Mouse (Mus musculus) midbrain, embryonic 16.5 days (tissue): ENCODE measurements at regions not wholly inside any gene's neighbourhood (a gene's known extent, or its start where the extent isn't known, plus 50 kb on each side); places are given as distances from the start of the nearest gene placed in this dataset.

ENCODE experiments used
- ATAC-seq: fragments of 200-750 bp; cut with Nextera tagmentation; 2 replicates; pipeline ENCODE4 v1.8.0; 2017; ENCODE audit warnings: moderate TSS enrichment
- H3K27ac ChIP-seq: fragments of 300-500 bp; sonication (generic); 2 replicates; pipeline ENCODE4 v1.5.1; 2014; ENCODE audit warnings: mild to moderate bottlenecking, low read length, mixed read lengths
- H3K27me3 ChIP-seq: fragments of 300-500 bp; sonication (generic); 2 replicates; pipeline ENCODE4 v1.6.1; 2014; ENCODE audit warnings: low read depth, low read length, mixed read lengths; ENCODE audit not compliant: control insufficient read depth, insufficient read depth
- H3K36me3 ChIP-seq: fragments of 300-500 bp; sonication (generic); 2 replicates; pipeline ENCODE4 v1.6.1; 2014; ENCODE audit warnings: mild to moderate bottlenecking, low read length, moderate library complexity, mixed read lengths; ENCODE audit not compliant: control insufficient read depth, insufficient read depth
- H3K4me1 ChIP-seq: fragments of 300-500 bp; sonication (generic); 2 replicates; pipeline ENCODE4 v1.6.1; 2014; ENCODE audit warnings: mild to moderate bottlenecking, low read length, mixed read lengths; ENCODE audit not compliant: control insufficient read depth, insufficient read depth
- H3K4me2 ChIP-seq: fragments of 300-500 bp; sonication (generic); 2 replicates; pipeline ENCODE4 v1.6.1; 2014; ENCODE audit warnings: mild to moderate bottlenecking, low read length, mixed read lengths
- H3K4me3 ChIP-seq: fragments of 300-500 bp; sonication (generic); 2 replicates; pipeline ENCODE4 v1.5.1; 2014; ENCODE audit warnings: low read depth, mild to moderate bottlenecking, low read length, moderate library complexity, mixed read lengths
- H3K9ac ChIP-seq: fragments of 300-500 bp; sonication (generic); 2 replicates; pipeline ENCODE4 v1.6.1; 2014; ENCODE audit warnings: low read depth, low read length, mixed read lengths
- H3K9me3 ChIP-seq: fragments of 300-500 bp; sonication (generic); replicated peaks from 2 replicates; pipeline ENCODE4 v1.6.1; 2014; ENCODE audit warnings: mild to moderate bottlenecking, low read length, mixed read lengths; ENCODE audit not compliant: control insufficient read depth, poor library complexity, severe bottlenecking
- WGBS: fragments of 180-500 bp; shearing (Covaris S2); extraction: QIAGEN DNeasy Blood & Tissue Kit; methylation state at CpG from one replicate; pipeline ENCODE4 v1.1.7; 2014; 5-methylcytosine and 5-hydroxymethylcytosine counted together

GRCm38 (mm10) chr7:115270803-115271202, 527.3 kb downstream of the Insc start:
- 22% methylated on average over 2 of the region's 2 CpGs for WGBS
- no peak overlapping the region for H3K4me3 ChIP-seq
- H3K9ac ChIP-seq: no peak overlapping the region
- no peaks in the 10 kb centered on the region for H3K4me1 ChIP-seq
- no peaks in the 10 kb centered on the region for H3K9me3 ChIP-seq
- no peak for ATAC-seq
- no peaks in the 10 kb centered on the region for H3K36me3 ChIP-seq
- no peaks in the 10 kb centered on the region for H3K27me3 ChIP-seq
- H3K27ac ChIP-seq: no peak overlapping the region
- no peak overlapping the region for H3K4me2 ChIP-seq

GRCm38 (mm10) chr7:115274836-115275235, 531.3 kb downstream of the Insc start:
- 44% methylated on average over 3 of the region's 3 CpGs for WGBS
- H3K4me2 ChIP-seq: no peak overlapping the region
- H3K9ac ChIP-seq: no peak overlapping the region
- ATAC-seq: no peak
- no peak overlapping the region for H3K27ac ChIP-seq
- no peak overlapping the region for H3K4me3 ChIP-seq
- H3K36me3 ChIP-seq: no peaks in the 10 kb centered on the region
- H3K4me1 ChIP-seq: no peaks in the 10 kb centered on the region
- H3K9me3 ChIP-seq: no peaks in the 10 kb centered on the region
- H3K27me3 ChIP-seq: no peaks in the 10 kb centered on the region

DNA sequence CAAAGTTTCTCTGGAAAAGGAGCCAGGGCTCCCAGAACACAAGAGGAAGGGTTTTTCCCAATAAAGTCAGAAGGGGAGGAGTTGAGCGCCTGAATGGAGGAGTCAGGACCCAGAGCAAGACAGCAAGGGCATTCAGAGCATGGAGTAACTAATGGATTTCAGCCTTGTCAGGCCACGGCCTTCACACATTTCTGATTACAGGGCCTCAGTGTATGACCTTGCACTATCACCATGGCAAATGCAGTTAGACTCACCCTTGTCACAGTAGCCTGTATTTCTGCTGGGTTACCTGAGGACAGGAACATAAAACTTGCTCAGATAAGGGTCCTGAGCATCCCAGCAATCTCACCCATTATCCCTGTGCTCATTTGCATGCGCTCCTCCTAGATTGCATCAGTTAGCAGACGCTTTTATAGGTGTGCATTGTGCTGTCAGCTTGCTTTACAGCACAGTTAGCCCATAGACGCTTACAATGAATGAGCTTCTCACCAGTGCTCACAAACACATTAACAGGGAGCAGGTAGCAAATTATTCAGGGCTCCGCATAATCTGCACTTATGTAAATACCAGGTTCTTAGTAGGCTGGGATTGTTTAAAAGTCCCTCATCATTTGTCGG, 547.4 kb downstream of the Insc start:
- Histone ChIP-seq H3K36me3 (no peaks in the 10 kb centered on the region), H3K9ac (no peak overlapping the region), H3K9me3 (no peaks in the 10 kb centered on the region), H3K4me2 (no peak overlapping the region), H3K27me3 (no peaks in the 10 kb centered on the region; the same call in 1 of the 2 replicates), H3K4me3 (no peak overlapping the region), H3K4me1 (peaks cover 6% of the 10 kb centered on the region; the same call in 1 of the 2 replicates), H3K27ac (no peak overlapping the region)
- ATAC-seq: no peak
- WGBS: 52% methylated on average over 7 of the region's 7 CpGs

DNA sequence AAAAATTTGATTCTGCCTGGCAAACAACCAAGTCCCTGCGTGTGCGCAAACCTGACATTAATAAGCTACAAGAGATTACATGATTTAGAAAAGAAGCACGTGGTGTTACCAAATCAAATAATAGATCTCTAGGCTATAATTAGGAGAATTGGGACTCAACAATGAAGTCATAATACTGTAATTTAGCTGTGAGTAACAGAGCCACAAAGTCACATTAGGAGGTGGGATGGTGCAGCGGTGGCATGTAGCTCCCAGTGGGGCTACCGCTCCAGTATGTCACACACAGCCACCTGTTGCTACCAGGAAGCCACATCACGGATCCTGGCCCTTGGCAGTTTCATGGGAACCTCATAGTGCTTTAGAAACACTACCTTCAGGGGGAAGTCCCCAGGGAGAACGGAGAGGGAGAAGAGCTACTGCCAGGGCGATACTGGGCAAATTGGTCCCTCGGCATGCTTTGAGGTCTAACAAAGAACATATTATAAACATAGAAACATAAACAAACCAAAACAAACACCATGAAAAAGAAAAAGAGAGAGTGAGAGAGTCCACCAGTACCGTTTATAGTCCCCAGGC, 551.2 kb downstream of the Insc start:
- ATAC-seq: no peak
- Histone ChIP-seq H3K9me3 (no peaks in the 10 kb centered on the region), H3K4me1 (peaks cover 6% of the 10 kb centered on the region; the same call in 1 of the 2 replicates), H3K4me2 (no peak overlapping the region), H3K27ac (no peak overlapping the region), H3K4me3 (no peak overlapping the region), H3K36me3 (no peaks in the 10 kb centered on the region), H3K9ac (no peak overlapping the region), H3K27me3 (no peaks in the 10 kb centered on the region; the same call in 1 of the 2 replicates)
- 55% methylated on average over 10 of the region's 10 CpGs for WGBS

- no peak overlapping the region for H3K4me3 ChIP-seq
- no peak for ATAC-seq
- no peaks in the 10 kb centered on the region for H3K9me3 ChIP-seq
- no peak overlapping the region for H3K9ac ChIP-seq
- H3K4me1 ChIP-seq: no peaks in the 10 kb centered on the region; the same call in 1 of the 2 replicates
- 90% methylated on average over 8 of the region's 8 CpGs for WGBS
- H3K27ac ChIP-seq: no peak overlapping the region
- no peaks in the 10 kb centered on the region for H3K27me3 ChIP-seq
- no peaks in the 10 kb centered on the region for H3K36me3 ChIP-seq
- no peak overlapping the region for H3K4me2 ChIP-seq
These were observed 556.7 kb downstream of the Insc start for GRCm38 (mm10) chr7:115300241-115300640.

- Histone ChIP-seq H3K9ac (no peak overlapping the region), H3K4me1 (no peaks in the 10 kb centered on the region; the same call in 1 of the 2 replicates), H3K9me3 (no peaks in the 10 kb centered on the region), H3K27me3 (no peaks in the 10 kb centered on the region), H3K4me2 (no peak overlapping the region), H3K36me3 (no peaks in the 10 kb centered on the region), H3K27ac (no peak overlapping the region), H3K4me3 (no peak overlapping the region)
- 92% methylated on average over 4 of the region's 4 CpGs for WGBS
- no peak for ATAC-seq
These were observed 564.9 kb downstream of the Insc start for GRCm38 (mm10) chr7:115308377-115308776.

- no peaks in the 10 kb centered on the region for H3K9me3 ChIP-seq
- no peak overlapping the region for H3K27ac ChIP-seq
- no peaks in the 10 kb centered on the region; the same call in 1 of the 2 replicates for H3K4me1 ChIP-seq
- 58% methylated on average over 5 of the region's 5 CpGs for WGBS
- H3K36me3 ChIP-seq: no peaks in the 10 kb centered on the region
- H3K9ac ChIP-seq: no peak overlapping the region
- H3K27me3 ChIP-seq: no peaks in the 10 kb centered on the region
- no peak overlapping the region for H3K4me2 ChIP-seq
- no peak overlapping the region for H3K4me3 ChIP-seq
- ATAC-seq: 0 out of 2 replicates have a peak, but pooled peaks have one; percentile 45
These were observed 567.1 kb downstream of the Insc start for GRCm38 (mm10) chr7:115310400-115311225.

DNA sequence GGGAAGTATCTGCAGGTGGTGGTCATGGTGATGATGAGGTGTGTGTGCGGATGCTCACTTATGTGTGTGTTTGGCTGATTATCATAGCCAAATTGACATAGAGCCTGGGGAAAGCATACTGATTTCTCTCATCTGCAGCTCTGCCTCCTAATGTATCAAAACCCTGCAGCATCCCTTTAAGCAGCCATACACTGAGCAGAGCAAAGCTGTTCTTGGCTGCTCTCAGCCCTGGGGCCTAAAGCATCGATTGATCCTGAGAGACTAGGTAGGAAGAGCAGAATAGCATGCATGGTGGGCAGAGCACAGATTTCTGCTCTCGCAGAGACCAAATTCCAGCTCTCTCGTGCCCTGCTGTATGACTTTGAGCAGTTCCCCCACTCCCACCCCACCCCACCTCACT, 576.0 kb downstream of the Insc start:
- peak; percentile 66 for ATAC-seq

GRCm38 (mm10) chr7:115322989-115323388, 579.5 kb downstream of the Insc start:
- Histone ChIP-seq H3K9me3 (no peaks in the 10 kb centered on the region), H3K36me3 (no peaks in the 10 kb centered on the region), H3K27ac (no peak overlapping the region), H3K9ac (no peak overlapping the region), H3K4me2 (no peak overlapping the region), H3K4me3 (no peak overlapping the region), H3K27me3 (no peaks in the 10 kb centered on the region), H3K4me1 (peaks cover 3% of the 10 kb centered on the region; the same call in 1 of the 2 replicates)
- no peak for ATAC-seq
- 73% methylated on average over 5 of the region's 5 CpGs for WGBS

More for the DNA sequence above, 576.0 kb downstream of the Insc start:
- WGBS: 60% methylated on average over 4 of the region's 4 CpGs
- no peak overlapping the region for H3K9ac ChIP-seq
- no peak overlapping the region for H3K4me3 ChIP-seq
- H3K27ac ChIP-seq: no peak overlapping the region; the same call in 1 of the 2 replicates
- no peaks in the 10 kb centered on the region for H3K9me3 ChIP-seq
- no peak overlapping the region for H3K4me2 ChIP-seq
- H3K36me3 ChIP-seq: no peaks in the 10 kb centered on the region
- peaks cover 3% of the 10 kb centered on the region; the same call in 1 of the 2 replicates for H3K4me1 ChIP-seq
- no peaks in the 10 kb centered on the region for H3K27me3 ChIP-seq
